10 mouse cellular contexts compared by ENCODE assay signal in genomic region chr9:106099379-106100021, GRCm38 (mm10). TPM values are rescaled to one million over a fixed set of nuclear protein-coding genes. Genes with fewer than 3 reads are reported as not detected.
DNase-seq lines count a peak whose midpoint lies in the region; ATAC-seq lines count a peak whose summit lies in the region.
"Had no signal": no experiment of that assay in that cellular context is flagged by ENCODE, and none has a peak within 500 bp of the region (broad histone marks: within the 10 kb centered on the region; RNA-seq: fewer than 3 reads in every experiment).

No protein-coding gene starts in this region.

- no peaks in the 10 kb centered on the region for H3K4me1 ChIP-seq in heart, embryonic 12.5 days (replicated peaks)
- H3K4me1 ChIP-seq in hindbrain, embryonic 15.5 days (replicated peaks) = peaks cover 6% of the 10 kb centered on the region; the same call in 1 of the 2 replicates

- H3K27ac ChIP-seq in heart, embryonic 12.5 days (ENCODE audit: poor library complexity, severe bottlenecking) = no peak overlapping the region
- H3K27ac ChIP-seq in hindbrain, embryonic 15.5 days (replicated peaks) = no peak overlapping the region

- no peak for DNase-seq in heart, postnatal 36 days
- DNase-seq in right cerebral cortex, postnatal 4 days = peak; percentile 26
- no peak for DNase-seq in right cerebral cortex, adult 2 months (ENCODE audit: low spot score in 2 of 2)
- DNase-seq in testis, postnatal 14 days (ENCODE audit: low spot score) = peak; percentile 26
- DNase-seq in retina, postnatal 1 day = no peak
- DNase-seq: gastrocnemius, postnatal 14 days; lung, postnatal 10 days had no signal

- 68% methylated on average over 22 of the region's 22 CpGs for whole genome bisulfite sequencing in heart, embryonic 12.5 days
- 74% methylated on average over 22 of the region's 22 CpGs for WGBS in hindbrain, embryonic 15.5 days

- intact Hi-C loops in heart, postnatal 36 days (cut with DNase I) = no loop called here

- H3K4me3 ChIP-seq in heart, embryonic 12.5 days = no peak overlapping the region
- H3K4me3 ChIP-seq in hindbrain, embryonic 15.5 days = no peak overlapping the region

- no peak for ATAC-seq in heart, embryonic 12.5 days (ENCODE audit: insufficient number of reproducible peaks, low FRiP score)
- ATAC-seq in hindbrain, embryonic 15.5 days (ENCODE audit: low FRiP score, low read depth) = no peak
- ATAC-seq in erythroid progenitor cell, adult 5-6 weeks (replicated peaks; ENCODE audit: low FRiP score, poor library complexity, severe bottlenecking) = no peak

- no peaks in the 10 kb centered on the region for H3K36me3 ChIP-seq in heart, embryonic 12.5 days
- no peaks in the 10 kb centered on the region for H3K36me3 ChIP-seq in hindbrain, embryonic 15.5 days

- no peaks in the 10 kb centered on the region for H3K9me3 ChIP-seq in heart, embryonic 12.5 days (replicated peaks)
- no peaks in the 10 kb centered on the region for H3K9me3 ChIP-seq in hindbrain, embryonic 15.5 days

- H3K27me3 ChIP-seq in heart, embryonic 12.5 days (replicated peaks) = 0 out of 2 replicates have a peak, but pooled peaks cover 3% of the 10 kb centered on the region
- H3K27me3 ChIP-seq in hindbrain, embryonic 15.5 days = no peaks in the 10 kb centered on the region

- no peak overlapping the region for H3K9ac ChIP-seq in heart, embryonic 12.5 days
- H3K9ac ChIP-seq in hindbrain, embryonic 15.5 days = no peak overlapping the region

- peak overlapping the region; percentile 6; the same call in 1 of the 2 replicates for H3K4me2 ChIP-seq in heart, embryonic 12.5 days
- H3K4me2 ChIP-seq in hindbrain, embryonic 15.5 days = peak overlapping the region; percentile 27

RNA-seq across cellular contexts. Expression of gene Col6a4, which starts 2.9 kb away (rescaled TPM):
- polyA plus RNA-seq in heart, embryonic 12.5 days (2016; fragmentation: Nextera tagmentation; extraction: Ambion mirVana) = 0.04 TPM in 1 of 2 replicates, not detected in the other
- total RNA-seq in heart, postnatal 36 days (2021) = not detected
- polyA plus RNA-seq in hindbrain, embryonic 15.5 days (2015; fragmentation: Nextera tagmentation; extraction: Ambion mirVana) = 1.1 and 1.4 TPM in 2 replicates
- not detected in 2 replicates for total RNA-seq in erythroid progenitor cell, adult 5-6 weeks (2015; ENCODE audit: low replicate concordance)
- not detected in 2 replicates for total RNA-seq in erythroid progenitor cell, adult 5-6 weeks (2017; ENCODE audit: low replicate concordance)

RNA-seq across cellular contexts. Expression of gene Glyctk, which starts 58.4 kb away (rescaled TPM):
- polyA plus RNA-seq in heart, embryonic 12.5 days (2016; fragmentation: Nextera tagmentation; extraction: Ambion mirVana) = 1.1 TPM in 2 replicates
- total RNA-seq in heart, postnatal 36 days (2021) = 1 to 10 TPM; 1.3 to 1.7 TPM
- polyA plus RNA-seq in hindbrain, embryonic 15.5 days (2015; fragmentation: Nextera tagmentation; extraction: Ambion mirVana) = 2.8 TPM in 2 replicates
- 0.84 TPM in 1 of 2 replicates, not detected in the other for total RNA-seq in erythroid progenitor cell, adult 5-6 weeks (2015; ENCODE audit: low replicate concordance)
- total RNA-seq in erythroid progenitor cell, adult 5-6 weeks (2017; ENCODE audit: low replicate concordance) = 0.51 TPM in 1 of 2 replicates, not detected in the other

Comparison
In these comparisons a context has a peak if more than half of its experiments do, and no peak if none do; other contexts are left out.
1. DNase-seq: peak in right cerebral cortex, postnatal 4 days (single experiment) and testis, postnatal 14 days (single experiment); none in heart, postnatal 36 days (0 of 2), right cerebral cortex, adult 2 months (0 of 2) and retina, postnatal 1 day (single experiment).